Mouse (Mus musculus): Measurements from ENCODE around the gene Ecel1. TPM values are rescaled to one million over a fixed set of nuclear protein-coding genes. Genes with fewer than 3 reads are reported as not detected.

The Ecel1 gene
- polyA plus RNA-seq, 1 experiment = 0.39 TPM

DNA sequence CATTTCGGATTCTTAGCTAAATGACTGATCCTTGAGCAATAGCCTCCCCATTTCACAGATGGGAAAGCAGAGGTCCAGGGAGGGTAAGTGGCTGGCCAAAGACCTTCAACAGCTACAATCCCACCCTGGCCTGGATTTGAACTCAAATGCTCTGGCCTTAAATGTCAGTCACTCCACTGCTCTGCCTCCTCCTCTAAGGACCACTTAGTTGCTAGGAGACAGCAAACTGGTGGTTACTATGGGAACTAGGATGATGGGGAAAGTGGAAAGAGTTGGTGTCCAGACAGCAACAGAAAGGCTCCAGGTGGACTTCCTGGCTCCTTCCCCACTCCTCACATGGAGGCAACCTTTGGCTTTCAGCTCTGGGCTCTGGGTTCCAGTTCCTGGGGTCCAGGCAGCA, 15.0 kb upstream of the Ecel1 start:
- H3K27me3 ChIP-seq (replicated peaks; ENCODE audit: control insufficient read depth, insufficient read depth, low read length) = no peaks in the 10 kb centered on the region
- no peak overlapping the region for H3K4me3 ChIP-seq (ENCODE audit: insufficient read depth, low read depth, low read length)
- no peaks in the 10 kb centered on the region for H3K4me1 ChIP-seq (ENCODE audit: control insufficient read depth, insufficient read depth, low read length)
- 94% methylated on average over 1 of the region's 1 CpGs for WGBS
- no peak overlapping the region for H3K27ac ChIP-seq (ENCODE audit: insufficient read depth, low read depth, low read length)
- no peaks in the 10 kb centered on the region for H3K36me3 ChIP-seq (ENCODE audit: control insufficient read depth, insufficient read depth, low read length)
- DNase-seq = no peak
- TF ChIP-seq CTCF (conservative IDR thresholded peaks at IDR 0.05; ENCODE audit: insufficient read depth, insufficient read length, low read depth, low read length) (no peak), POLR2A (IDR thresholded peaks at IDR 0.05; ENCODE audit: low read depth, low read length) (no peak)

GRCm38 (mm10) chr1:87170458-87170857, 14.1 kb upstream of the Ecel1 start:
- no peak overlapping the region for H3K4me3 ChIP-seq (ENCODE audit: insufficient read depth, low read depth, low read length)
- H3K27me3 ChIP-seq (replicated peaks; ENCODE audit: control insufficient read depth, insufficient read depth, low read length) = no peaks in the 10 kb centered on the region
- 8% methylated on average over 19 of the region's 19 CpGs for WGBS
- no peaks in the 10 kb centered on the region for H3K36me3 ChIP-seq (ENCODE audit: control insufficient read depth, insufficient read depth, low read length)
- no peak overlapping the region for H3K27ac ChIP-seq (ENCODE audit: insufficient read depth, low read depth, low read length)
- no peak for DNase-seq
- no peak for TF ChIP-seq POLR2A (IDR thresholded peaks at IDR 0.05; ENCODE audit: low read depth, low read length)
- no peak for TF ChIP-seq CTCF (conservative IDR thresholded peaks at IDR 0.05; ENCODE audit: insufficient read depth, insufficient read length, low read depth, low read length)
- no peaks in the 10 kb centered on the region for H3K4me1 ChIP-seq (ENCODE audit: control insufficient read depth, insufficient read depth, low read length)

GRCm38 (mm10) chr1:87164796-87165184, 8.5 kb upstream of the Ecel1 start:
- H3K27ac ChIP-seq (ENCODE audit: insufficient read depth, low read depth, low read length) = no peak overlapping the region
- WGBS = 43% methylated on average over 9 of the region's 9 CpGs
- H3K27me3 ChIP-seq (replicated peaks; ENCODE audit: control insufficient read depth, insufficient read depth, low read length) = no peaks in the 10 kb centered on the region
- H3K36me3 ChIP-seq (ENCODE audit: control insufficient read depth, insufficient read depth, low read length) = no peaks in the 10 kb centered on the region
- no peaks in the 10 kb centered on the region for H3K4me1 ChIP-seq (ENCODE audit: control insufficient read depth, insufficient read depth, low read length)
- no peak overlapping the region for H3K4me3 ChIP-seq (ENCODE audit: insufficient read depth, low read depth, low read length)
- DNase-seq = no peak
- TF ChIP-seq POLR2A (IDR thresholded peaks at IDR 0.05; ENCODE audit: low read depth, low read length) = no peak

DNA sequence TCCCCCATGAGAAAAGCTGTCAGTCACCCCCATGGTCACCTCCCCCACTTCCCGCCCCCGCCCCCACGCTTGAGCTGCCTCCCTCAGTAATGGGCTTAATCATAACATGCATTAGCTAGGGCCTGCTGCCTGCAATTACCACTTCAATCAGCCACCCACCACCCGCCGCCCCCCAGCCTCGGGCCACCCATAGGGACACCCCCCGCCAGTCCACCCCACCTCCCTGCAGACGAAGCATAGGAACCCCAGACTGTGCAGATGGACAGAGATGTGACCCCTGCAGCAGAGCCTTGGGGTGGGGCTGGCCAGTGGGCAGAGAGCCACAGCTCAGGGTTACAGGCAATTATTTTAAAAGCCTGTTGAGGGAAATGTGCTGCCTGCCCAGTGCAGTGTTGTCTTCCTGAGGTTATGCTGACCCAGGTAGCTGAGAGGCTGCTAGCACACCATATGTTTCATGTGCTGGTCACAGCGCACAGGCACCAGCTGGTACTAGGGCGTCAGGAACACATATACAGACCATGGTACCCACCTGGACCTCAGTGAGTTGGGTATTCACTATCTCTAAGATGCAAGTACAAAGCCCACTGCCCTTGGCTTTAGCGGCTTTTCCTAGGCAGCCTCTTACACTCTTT, 8.0 kb upstream of the Ecel1 start:
- H3K36me3 ChIP-seq (ENCODE audit: control insufficient read depth, insufficient read depth, low read length) = no peaks in the 10 kb centered on the region
- 40% methylated on average over 11 of the region's 11 CpGs for WGBS
- TF ChIP-seq POLR2A (IDR thresholded peaks at IDR 0.05; ENCODE audit: low read depth, low read length) (no peak), CTCF (conservative IDR thresholded peaks at IDR 0.05; ENCODE audit: insufficient read depth, insufficient read length, low read depth, low read length) (no peak)
- no peak for DNase-seq
- no peaks in the 10 kb centered on the region for H3K4me1 ChIP-seq (ENCODE audit: control insufficient read depth, insufficient read depth, low read length)
- no peak overlapping the region for H3K27ac ChIP-seq (ENCODE audit: insufficient read depth, low read depth, low read length)
- no peaks in the 10 kb centered on the region for H3K27me3 ChIP-seq (replicated peaks; ENCODE audit: control insufficient read depth, insufficient read depth, low read length)
- no peak overlapping the region for H3K4me3 ChIP-seq (ENCODE audit: insufficient read depth, low read depth, low read length)

DNA sequence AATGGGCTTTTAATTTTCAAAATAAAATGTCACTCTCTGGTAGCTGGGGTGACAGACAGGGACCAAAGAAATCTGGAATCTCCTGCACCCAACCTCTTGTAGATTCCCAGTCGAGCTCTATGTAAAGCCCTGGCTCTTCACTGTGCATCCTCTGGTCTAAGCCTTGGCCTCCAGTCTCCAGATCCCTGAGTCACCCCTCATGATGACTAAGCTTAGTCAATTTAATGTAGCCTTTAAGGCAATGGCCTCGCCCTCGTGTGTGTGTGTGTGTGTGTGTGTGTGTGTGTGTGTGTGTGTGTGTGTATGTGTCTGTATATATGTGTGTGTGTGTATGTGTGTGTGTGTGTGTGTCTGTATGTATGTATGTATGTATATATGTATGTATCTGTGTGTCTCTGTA, 3.1 kb upstream of the Ecel1 start:
- no peaks in the 10 kb centered on the region for H3K4me1 ChIP-seq (ENCODE audit: control insufficient read depth, insufficient read depth, low read length)
- no peaks in the 10 kb centered on the region for H3K36me3 ChIP-seq (ENCODE audit: control insufficient read depth, insufficient read depth, low read length)
- TF ChIP-seq POLR2A (IDR thresholded peaks at IDR 0.05; ENCODE audit: low read depth, low read length) (no peak), CTCF (conservative IDR thresholded peaks at IDR 0.05; ENCODE audit: insufficient read depth, insufficient read length, low read depth, low read length) (no peak)
- no peak for DNase-seq
- no peak overlapping the region for H3K4me3 ChIP-seq (ENCODE audit: insufficient read depth, low read depth, low read length)
- peaks cover 4% of the 10 kb centered on the region for H3K27me3 ChIP-seq (replicated peaks; ENCODE audit: control insufficient read depth, insufficient read depth, low read length)
- WGBS = 76% methylated on average over 3 of the region's 3 CpGs
- no peak overlapping the region for H3K27ac ChIP-seq (ENCODE audit: insufficient read depth, low read depth, low read length)

DNA sequence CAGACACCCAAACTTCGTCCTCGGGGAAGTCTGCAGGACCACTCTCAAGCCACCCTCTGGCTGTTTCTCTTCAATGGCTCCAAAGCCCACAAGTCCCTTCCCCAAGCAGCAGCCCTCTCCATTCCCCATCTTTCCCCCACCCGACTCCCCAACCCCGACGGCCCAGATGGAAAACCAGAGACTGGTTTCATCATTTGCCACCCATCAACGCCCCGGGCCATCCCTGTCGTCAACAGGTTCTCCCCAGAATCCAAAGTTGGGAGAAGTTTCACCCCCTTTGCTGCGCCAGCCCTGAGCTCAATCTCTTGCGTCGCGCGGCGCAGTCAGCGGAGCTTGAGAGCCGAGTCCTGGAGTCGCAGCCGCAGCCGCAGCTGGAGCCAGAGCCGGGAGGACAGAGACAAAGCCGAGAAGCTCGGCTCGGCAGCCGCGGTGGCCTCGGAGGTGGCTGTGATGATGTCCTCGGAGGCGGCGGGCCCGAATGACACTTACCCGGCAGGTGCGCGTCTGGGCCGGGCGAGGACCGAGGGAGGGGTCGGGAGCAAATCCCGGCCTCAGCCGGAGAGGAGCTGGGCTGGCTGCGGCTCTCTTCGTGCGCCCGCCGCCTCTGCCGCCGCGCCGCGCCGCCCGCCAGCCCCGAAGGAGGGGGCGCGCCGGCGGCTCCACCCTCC, 656 bp downstream of the Ecel1 start:
- Histone ChIP-seq H3K36me3 (ENCODE audit: control insufficient read depth, insufficient read depth, low read length) (no peaks in the 10 kb centered on the region), H3K27me3 (replicated peaks; ENCODE audit: control insufficient read depth, insufficient read depth, low read length) (peaks cover 5% of the 10 kb centered on the region), H3K27ac (ENCODE audit: insufficient read depth, low read depth, low read length) (no peak overlapping the region), H3K4me1 (ENCODE audit: control insufficient read depth, insufficient read depth, low read length) (no peaks in the 10 kb centered on the region), H3K4me3 (ENCODE audit: insufficient read depth, low read depth, low read length) (no peak overlapping the region)
- no peak for DNase-seq
- WGBS = 1% methylated on average over 51 of the region's 56 CpGs
- TF ChIP-seq POLR2A (IDR thresholded peaks at IDR 0.05; ENCODE audit: low read depth, low read length) = no peak
- no peak for TF ChIP-seq CTCF (conservative IDR thresholded peaks at IDR 0.05; ENCODE audit: insufficient read depth, insufficient read length, low read depth, low read length)

DNA sequence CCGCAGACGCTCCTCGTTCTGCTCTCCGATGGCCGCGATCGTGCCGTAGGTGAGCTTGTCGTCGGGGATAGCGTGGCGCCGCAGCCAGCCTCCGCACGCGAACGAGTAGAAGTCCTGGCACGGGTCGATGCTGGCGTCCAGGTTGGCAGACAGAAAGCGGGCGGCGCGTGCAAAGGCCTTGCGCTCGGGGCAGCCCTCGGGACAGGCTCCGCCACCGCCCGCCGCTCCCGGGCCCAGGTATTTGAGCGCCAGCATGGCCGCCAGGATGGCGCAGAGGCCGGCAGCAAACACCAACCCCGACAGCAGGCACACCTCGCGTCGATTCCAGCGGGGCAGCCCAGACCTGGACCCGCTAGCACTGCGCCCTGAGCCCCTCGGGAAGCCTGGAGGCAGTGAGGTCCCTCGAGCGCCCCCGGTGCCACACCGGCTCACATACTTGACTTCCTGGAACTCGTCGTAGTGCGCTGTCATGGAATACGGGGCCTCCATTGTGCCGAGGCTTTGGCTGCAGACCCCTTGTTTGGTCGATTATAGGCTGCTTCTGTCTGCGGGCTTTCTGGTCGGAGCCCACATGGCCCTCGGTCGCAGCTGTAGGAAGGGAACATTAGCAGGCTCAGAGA, 1.7 kb downstream of the Ecel1 start:
- 2% methylated on average over 58 of the region's 58 CpGs for WGBS
- TF ChIP-seq CTCF (conservative IDR thresholded peaks at IDR 0.05; ENCODE audit: insufficient read depth, insufficient read length, low read depth, low read length) (no peak), POLR2A (IDR thresholded peaks at IDR 0.05; ENCODE audit: low read depth, low read length) (no peak)
- Histone ChIP-seq H3K4me3 (ENCODE audit: insufficient read depth, low read depth, low read length) (0 out of 2 replicates have a peak overlapping the region, but pooled peaks have one; percentile 7), H3K27me3 (replicated peaks; ENCODE audit: control insufficient read depth, insufficient read depth, low read length) (peaks cover 5% of the 10 kb centered on the region), H3K36me3 (ENCODE audit: control insufficient read depth, insufficient read depth, low read length) (no peaks in the 10 kb centered on the region), H3K4me1 (ENCODE audit: control insufficient read depth, insufficient read depth, low read length) (no peaks in the 10 kb centered on the region), H3K27ac (ENCODE audit: insufficient read depth, low read depth, low read length) (no peak overlapping the region)
- no peak for DNase-seq

All from kidney, adult 2 months (tissue).